In the genomic region with DNA sequence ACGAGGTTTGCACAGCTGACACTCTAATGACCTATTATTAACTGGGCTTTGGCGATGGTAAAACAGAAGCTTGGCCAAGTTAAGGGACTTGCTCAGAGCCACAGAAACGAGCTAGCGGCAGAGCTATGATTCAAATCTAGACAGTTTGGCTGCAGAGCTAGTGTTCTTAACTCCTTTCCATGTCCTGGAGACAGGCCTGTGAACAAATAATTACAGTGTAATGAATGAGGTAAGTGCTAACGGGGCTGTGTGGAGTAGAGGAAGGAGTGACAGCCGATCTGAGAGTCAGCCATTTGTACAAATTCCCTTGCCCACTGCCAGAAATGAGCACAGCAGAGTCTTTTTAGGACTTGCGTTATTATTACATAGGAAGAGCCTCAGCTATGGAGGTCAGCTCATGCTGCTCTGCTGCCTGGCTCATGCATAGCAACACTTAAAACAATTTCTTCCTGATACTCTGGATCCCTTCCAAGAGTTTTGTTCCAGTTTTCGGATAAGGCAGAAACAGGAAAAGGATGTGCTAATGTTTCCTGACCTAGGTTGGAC, we compare ENCODE assay signal across 8 mouse cellular contexts. TPM values are rescaled to one million over a fixed set of nuclear protein-coding genes. Genes with fewer than 3 reads are reported as not detected.
DNase-seq lines count a peak whose midpoint lies in the region; ATAC-seq and TF ChIP-seq lines count a peak whose summit lies in the region.

No protein-coding gene starts in this region.

- H3K79me2 ChIP-seq in liver, adult 2 months (ENCODE audit: control insufficient read depth, insufficient read depth, low read length), result no peaks in the 10 kb centered on the region

- H3K9me3 ChIP-seq in liver, embryonic 11.5 days (ENCODE audit: control insufficient read depth, low read length), result no peaks in the 10 kb centered on the region
- no peaks in the 10 kb centered on the region; the same call in 1 of the 2 replicates for H3K9me3 ChIP-seq in heart, embryonic 11.5 days (replicated peaks; ENCODE audit: control insufficient read depth, low read length)

- no peak for TF ChIP-seq POLR2A in liver, adult 2 months (IDR thresholded peaks at IDR 0.05; ENCODE audit: extremely low read depth, insufficient read depth, low read length)

- no peak for ATAC-seq in liver, embryonic 11.5 days (replicated peaks; ENCODE audit: low FRiP score)
- no peak for ATAC-seq in heart, embryonic 11.5 days (replicated peaks; ENCODE audit: insufficient number of reproducible peaks, low FRiP score, low TSS enrichment)

- H3K4me3 ChIP-seq in liver, adult 2 months (ENCODE audit: insufficient read depth, low read depth, low read length), result no peak overlapping the region
- no peak overlapping the region for H3K4me3 ChIP-seq in liver, embryonic 11.5 days (ENCODE audit: low read depth, low read length)
- H3K4me3 ChIP-seq in heart, embryonic 11.5 days (ENCODE audit: low read depth, low read length), result no peak overlapping the region

- intact Hi-C loops in left cerebral cortex, postnatal 10 days (cut with DNase I), result no loop called here

- DNase-seq in liver, adult 2 months (ENCODE audit: extremely low read depth, low read depth, low spot score), result peak; percentile 33
- no peak for DNase-seq in liver, embryonic 11.5 days (ENCODE audit: low spot score)
- DNase-seq in kidney, postnatal 10 days, result peak; percentile 21
- peak; percentile 70 for DNase-seq in skeletal muscle tissue, adult 2 months (ENCODE audit: low read depth, low spot score)
- DNase-seq in left cerebral cortex, postnatal 10 days (ENCODE audit: extremely low spot score in 1 of 2, low spot score in 2 of 2), result no peak
- no peak for DNase-seq in embryo, embryonic 10.5 days (ENCODE audit: low spot score)
- no peak for DNase-seq in retina, embryonic 14.5 days (ENCODE audit: low spot score)

- peak overlapping the region; percentile 38; the same call in 1 of the 2 replicates for H3K27ac ChIP-seq in liver, adult 2 months (replicated peaks; ENCODE audit: insufficient read depth, low read depth, low read length)
- H3K27ac ChIP-seq in liver, embryonic 11.5 days (ENCODE audit: low read depth, low read length), result no peak overlapping the region
- peak overlapping the region; percentile 25 for H3K27ac ChIP-seq in heart, embryonic 11.5 days (ENCODE audit: low read depth, low read length)

- no peak for TF ChIP-seq CTCF in liver, adult 2 months (IDR thresholded peaks at IDR 0.05; ENCODE audit: low read depth, low read length)

- H3K36me3 ChIP-seq in liver, adult 2 months (ENCODE audit: control insufficient read depth, insufficient read depth, low read length), result no peaks in the 10 kb centered on the region
- no peaks in the 10 kb centered on the region for H3K36me3 ChIP-seq in liver, embryonic 11.5 days (ENCODE audit: control insufficient read depth, insufficient read depth, low read length)
- no peaks in the 10 kb centered on the region for H3K36me3 ChIP-seq in heart, embryonic 11.5 days (ENCODE audit: control insufficient read depth, insufficient read depth, low read length)

- no peaks in the 10 kb centered on the region for H3K27me3 ChIP-seq in liver, adult 2 months (ENCODE audit: control insufficient read depth, insufficient read depth, low read length)
- no peaks in the 10 kb centered on the region for H3K27me3 ChIP-seq in liver, embryonic 11.5 days (replicated peaks; ENCODE audit: control insufficient read depth, insufficient read depth, low read length)
- no peaks in the 10 kb centered on the region for H3K27me3 ChIP-seq in heart, embryonic 11.5 days (ENCODE audit: control insufficient read depth, insufficient read depth, low read length)

- 65% methylated on average over 8 of the region's 8 CpGs for WGBS in liver, adult 2 months
- 69% methylated on average over 8 of the region's 8 CpGs for WGBS in liver, embryonic 11.5 days
- 59% methylated on average over 8 of the region's 8 CpGs for WGBS in heart, embryonic 11.5 days (ENCODE audit: insufficient replicate concordance)

- no peak overlapping the region for H3K4me2 ChIP-seq in liver, embryonic 11.5 days
- H3K4me2 ChIP-seq in heart, embryonic 11.5 days, result no peak overlapping the region

- no peak overlapping the region for H3K9ac ChIP-seq in liver, adult 2 months (ENCODE audit: low read depth, low read length)
- no peak overlapping the region for H3K9ac ChIP-seq in liver, embryonic 11.5 days (ENCODE audit: low read depth, low read length)
- no peak overlapping the region for H3K9ac ChIP-seq in heart, embryonic 11.5 days (ENCODE audit: low read depth, low read length)

- H3K4me1 ChIP-seq in liver, adult 2 months (ENCODE audit: control insufficient read depth, insufficient read depth, low read length), result peaks cover 4% of the 10 kb centered on the region; the same call in 1 of the 2 replicates
- H3K4me1 ChIP-seq in liver, embryonic 11.5 days (replicated peaks; ENCODE audit: control insufficient read depth, insufficient read depth, low read length), result no peaks in the 10 kb centered on the region
- no peaks in the 10 kb centered on the region for H3K4me1 ChIP-seq in heart, embryonic 11.5 days (ENCODE audit: control insufficient read depth, insufficient read depth, low read length)

RNA-seq across cellular contexts. Expression of a gene that starts 0.9 kb away (rescaled TPM):
- 0.28 and 0.54 TPM in 2 replicates for total RNA-seq in liver, adult 2 months (2014; rRNA removed)
- polyA plus RNA-seq in liver, adult 2 months (2012; rRNA removed), result 0.06 and 0.10 TPM in 2 replicates
- polyA plus RNA-seq in liver, embryonic 11.5 days (2014; fragmentation: Nextera tagmentation; extraction: Ambion mirVana), result 0.15 and 0.25 TPM in 2 replicates
- 0.07 TPM in 1 of 2 replicates, not detected in the other for polyA plus RNA-seq in heart, embryonic 11.5 days (2014; fragmentation: Nextera tagmentation; extraction: Ambion mirVana)
- total RNA-seq in left cerebral cortex, postnatal 10 days (2021), result under 1 TPM; 0.21 to 0.77 TPM

Comparison
In these comparisons a context has a peak if more than half of its experiments do, and no peak if none do; other contexts are left out.
1. DNase-seq: peak in liver, adult 2 months (single experiment), kidney, postnatal 10 days (single experiment) and skeletal muscle tissue, adult 2 months (single experiment); none in liver, embryonic 11.5 days (single experiment), left cerebral cortex, postnatal 10 days (0 of 2), embryo, embryonic 10.5 days (single experiment) and retina, embryonic 14.5 days (single experiment).